In the genomic region with DNA sequence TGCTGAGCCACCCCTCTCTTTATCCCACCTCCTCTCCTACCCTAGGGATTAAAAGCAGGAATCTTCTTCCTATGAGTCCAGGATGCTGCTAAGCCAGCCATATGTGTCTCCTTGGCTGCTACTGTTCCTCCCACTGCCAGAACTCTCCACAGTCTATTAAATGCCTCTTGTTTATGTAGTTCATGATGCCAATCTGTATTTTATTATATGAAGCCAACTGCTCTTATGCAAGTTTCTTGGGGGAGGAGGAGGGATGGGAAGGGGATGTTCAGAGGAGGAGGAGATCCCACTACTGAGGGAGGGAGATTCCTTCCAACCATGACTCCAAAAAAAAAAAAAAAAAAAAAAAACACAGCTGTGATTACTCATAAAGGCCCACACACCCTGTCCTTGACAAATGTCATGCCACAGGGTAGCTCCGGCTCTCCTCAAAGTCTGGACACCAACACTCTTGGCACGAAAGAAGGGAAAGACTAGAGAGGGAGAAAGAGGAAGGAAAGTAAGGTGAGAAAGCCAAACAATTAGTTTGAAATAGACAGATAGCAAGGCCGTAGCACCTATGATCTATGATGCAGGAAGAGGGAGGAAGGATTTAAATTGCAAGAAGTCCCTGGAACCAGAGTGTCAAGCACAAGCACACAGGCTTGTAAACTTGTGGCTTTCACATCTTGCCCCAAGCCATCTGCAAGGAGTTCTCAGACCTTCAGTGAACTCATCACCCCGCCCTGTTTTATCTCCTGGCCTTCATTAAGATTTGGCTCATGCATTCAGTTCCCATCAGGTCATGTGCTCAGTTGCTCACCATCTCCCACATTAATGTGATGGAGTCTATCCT, we compare ENCODE assay signal across 11 mouse cellular contexts.
DNase-seq lines count a peak whose midpoint lies in the region; ATAC-seq lines count a peak whose summit lies in the region.
"Had no signal": no experiment of that assay in that cellular context is flagged by ENCODE, and none has a peak within 500 bp of the region (broad histone marks: within the 10 kb centered on the region; RNA-seq: fewer than 3 reads in every experiment).

No protein-coding gene starts in this region.

- ATAC-seq in cerebellum, adult (ENCODE audit: insufficient number of reproducible peaks, low FRiP score, low TSS enrichment), result no peak
- ATAC-seq: intestine, postnatal 0 days had no signal

- DNase-seq in cerebellum, postnatal 10 days, result peak; percentile 3 to 27
- peak; percentile 9 for DNase-seq in heart, adult 8-10 months (ENCODE audit: low spot score)
- DNase-seq in heart, adult 9 months (ENCODE audit: low spot score in 2 of 2), result no peak
- DNase-seq in layer of hippocampus, adult 9-11 months, result peak; percentile 24
- no peak for DNase-seq in layer of hippocampus, postnatal 10 days (ENCODE audit: low spot score in 2 of 2)
- DNase-seq in 3T3-L1 (ENCODE audit: low read depth, low spot score), result peak; percentile 1
- no peak for DNase-seq in thymus, postnatal 25 days
- DNase-seq: cerebellum, adult 18-20 months; thymus, postnatal 14 days had no signal

Comparison
In these comparisons a context has a peak if more than half of its experiments do, and no peak if none do; other contexts are left out.
1. DNase-seq: peak in cerebellum, postnatal 10 days (2 of 2), heart, adult 8-10 months (single experiment), layer of hippocampus, adult 9-11 months (single experiment) and 3T3-L1 (single experiment); none in heart, adult 9 months (0 of 2), layer of hippocampus, postnatal 10 days (0 of 2) and thymus, postnatal 25 days (single experiment).